In genomic region chr19:4070756-4071155, GRCm38 (mm10) we compare ENCODE assay signal across 27 mouse cellular contexts. TPM values are rescaled to one million over a fixed set of nuclear protein-coding genes. Genes with fewer than 3 reads are reported as not detected.
DNase-seq lines count a peak whose midpoint lies in the region; ATAC-seq and TF ChIP-seq lines count a peak whose summit lies in the region.
"Had no signal": no experiment of that assay in that cellular context is flagged by ENCODE, and none has a peak within 500 bp of the region (broad histone marks: within the 10 kb centered on the region; RNA-seq: fewer than 3 reads in every experiment).

No protein-coding gene starts in this region.

- H3K4me3 ChIP-seq in heart, embryonic 10.5 days: no peak overlapping the region
- H3K4me3 ChIP-seq in liver, embryonic 16.5 days (ENCODE audit: low read depth, low read length): no peak overlapping the region
- H3K4me3 ChIP-seq in cerebellum, adult 2 months (replicated peaks; ENCODE audit: insufficient read depth, low read depth, low read length): no peak overlapping the region
- H3K4me3 ChIP-seq: forebrain, embryonic 15.5 days; heart, embryonic 13.5 days; hindbrain, embryonic 13.5 days; kidney, embryonic 15.5 days; left cerebral cortex, adult 2 months; limb, embryonic 15.5 days; myocyte; neural tube, embryonic 13.5 days had no signal

- no peak overlapping the region for H3K9ac ChIP-seq in liver, embryonic 16.5 days (ENCODE audit: low read depth, low read length)
- H3K9ac ChIP-seq: forebrain, embryonic 15.5 days; heart, embryonic 13.5 days; hindbrain, embryonic 13.5 days; kidney, embryonic 15.5 days; limb, embryonic 15.5 days; neural tube, embryonic 13.5 days had no signal

- WGBS in heart, embryonic 10.5 days: 76% methylated on average over 8 of the region's 8 CpGs
- 34% methylated on average over 8 of the region's 8 CpGs for WGBS in liver, embryonic 16.5 days (ENCODE audit: insufficient replicate concordance)
- 92% methylated on average over 8 of the region's 8 CpGs for WGBS in cerebellum, adult 2 months

- TF ChIP-seq POLR2A in cerebellum, adult 2 months (IDR thresholded peaks at IDR 0.05; ENCODE audit: borderline replicate concordance, insufficient read depth, low read length): no peak

- intact Hi-C loops in heart, postnatal 14 days (cut with DNase I): no loop called here

- DNase-seq in heart, embryonic 10.5 days (ENCODE audit: low spot score): peak; percentile 64
- no peak for DNase-seq in heart, postnatal 14 days
- DNase-seq in frontal cortex, postnatal 25 days (ENCODE audit: low spot score in 2 of 2): no peak
- DNase-seq in cerebellum, adult 2 months: no peak
- DNase-seq in urinary bladder, postnatal 4 days (ENCODE audit: low spot score in 2 of 2): no peak
- DNase-seq: gastrocnemius, postnatal 14 days; heart, adult 18-20 months; kidney, adult 11 months; layer of hippocampus, adult 9-11 months; left cerebral cortex, postnatal 4 days; midbrain, embryonic 14.5 days; thymus, postnatal 14 days had no signal

- peak; percentile 59 to 91 for ATAC-seq in hematopoietic stem cell, adult 5-6 weeks (replicated peaks in 1 of 2; ENCODE audit: insufficient read depth in 1 of 2, low FRiP score in 2 of 2, low TSS enrichment in 1 of 2, low read depth in 1 of 2, poor library complexity in 2 of 2, severe bottlenecking in 2 of 2)
- peak; percentile 25; the same call in 1 of the 2 replicates for ATAC-seq in liver, embryonic 16.5 days (ENCODE audit: low read depth)
- ATAC-seq: forebrain, embryonic 15.5 days; lung, postnatal 0 days had no signal

- no peaks in the 10 kb centered on the region for H3K9me3 ChIP-seq in heart, embryonic 10.5 days
- no peaks in the 10 kb centered on the region for H3K9me3 ChIP-seq in liver, embryonic 16.5 days (replicated peaks; ENCODE audit: control insufficient read depth, low read length)
- H3K9me3 ChIP-seq: forebrain, embryonic 15.5 days; heart, embryonic 13.5 days; hindbrain, embryonic 13.5 days; kidney, embryonic 15.5 days; limb, embryonic 15.5 days; neural tube, embryonic 13.5 days had no signal

- no peak overlapping the region for H3K27ac ChIP-seq in heart, embryonic 10.5 days
- peak overlapping the region; percentile 59 for H3K27ac ChIP-seq in liver, embryonic 16.5 days (ENCODE audit: low read length)
- H3K27ac ChIP-seq in cerebellum, adult 2 months (ENCODE audit: insufficient read depth, low read length): no peak overlapping the region
- H3K27ac ChIP-seq: forebrain, embryonic 15.5 days; heart, embryonic 13.5 days; hindbrain, embryonic 13.5 days; kidney, embryonic 15.5 days; left cerebral cortex, adult 2 months; limb, embryonic 15.5 days; neural tube, embryonic 13.5 days had no signal

- no peaks in the 10 kb centered on the region for H3K4me1 ChIP-seq in heart, embryonic 10.5 days
- H3K4me1 ChIP-seq in liver, embryonic 16.5 days (ENCODE audit: control insufficient read depth, low read depth, low read length): peaks cover 6% of the 10 kb centered on the region
- peaks cover 11% of the 10 kb centered on the region for H3K4me1 ChIP-seq in cerebellum, adult 2 months (ENCODE audit: control insufficient read depth, insufficient read depth, low read length)
- H3K4me1 ChIP-seq: forebrain, embryonic 15.5 days; heart, embryonic 13.5 days; hindbrain, embryonic 13.5 days; limb, embryonic 15.5 days; neural tube, embryonic 13.5 days had no signal

- no peak overlapping the region for H3K4me2 ChIP-seq in liver, embryonic 16.5 days (ENCODE audit: low read depth, low read length)
- H3K4me2 ChIP-seq: forebrain, embryonic 15.5 days; heart, embryonic 13.5 days; hindbrain, embryonic 13.5 days; kidney, embryonic 15.5 days; limb, embryonic 15.5 days; neural tube, embryonic 13.5 days had no signal

- no peaks in the 10 kb centered on the region for H3K27me3 ChIP-seq in heart, embryonic 10.5 days (ENCODE audit: insufficient read depth, poor library complexity, severe bottlenecking)
- H3K27me3 ChIP-seq in liver, embryonic 16.5 days (ENCODE audit: control insufficient read depth, insufficient read depth, low read depth, low read length): no peaks in the 10 kb centered on the region
- H3K27me3 ChIP-seq in cerebellum, adult 2 months (ENCODE audit: control insufficient read depth, insufficient read depth, low read length): no peaks in the 10 kb centered on the region
- H3K27me3 ChIP-seq: forebrain, embryonic 15.5 days; heart, embryonic 13.5 days; hindbrain, embryonic 13.5 days; kidney, embryonic 15.5 days; limb, embryonic 15.5 days; neural tube, embryonic 13.5 days had no signal

- TF ChIP-seq CTCF in cerebellum, adult 2 months (IDR thresholded peaks at IDR 0.05; ENCODE audit: borderline replicate concordance, insufficient read depth, low read depth, low read length): no peak

- H3K36me3 ChIP-seq in heart, embryonic 10.5 days: no peaks in the 10 kb centered on the region
- H3K36me3 ChIP-seq in liver, embryonic 16.5 days (ENCODE audit: control insufficient read depth, insufficient read depth): no peaks in the 10 kb centered on the region
- H3K36me3 ChIP-seq: forebrain, embryonic 15.5 days; heart, embryonic 13.5 days; hindbrain, embryonic 13.5 days; kidney, embryonic 15.5 days; limb, embryonic 15.5 days; neural tube, embryonic 13.5 days had no signal

RNA-seq across cellular contexts. Expression of gene Cabp2, which starts 10.6 kb away (rescaled TPM):
- polyA plus RNA-seq in heart, embryonic 10.5 days (2016; fragmentation: Nextera tagmentation; extraction: Ambion mirVana): not detected in 2 replicates
- total RNA-seq in heart, postnatal 14 days (2021): not detected
- total RNA-seq in hematopoietic stem cell, adult 5-6 weeks (2017): not detected in 2 replicates
- 0.25 and 0.32 TPM in 2 replicates for polyA plus RNA-seq in liver, embryonic 16.5 days (2015; fragmentation: Nextera tagmentation; extraction: Ambion mirVana)
- polyA plus RNA-seq in cerebellum, adult 2 months (2012; rRNA removed): 5.5 and 8.0 TPM in 2 replicates
- total RNA-seq: ES-E14; gastrocnemius, postnatal 14 days; heart, adult 18-20 months; heart, postnatal 25 days; left cerebral cortex, adult 2 months; left cerebral cortex, postnatal 4 days had no signal
- polyA plus RNA-seq: embryonic facial prominence, embryonic 14.5 days; forebrain, embryonic 15.5 days; heart, embryonic 13.5 days; hindbrain, embryonic 13.5 days; limb, embryonic 15.5 days; lung, postnatal 0 days; midbrain, embryonic 14.5 days; myocyte; neural tube, embryonic 13.5 days; testis, adult 2 months had no signal

RNA-seq across cellular contexts. Expression of gene Gstp3, which starts 11.4 kb away (rescaled TPM):
- 0.37 TPM in 1 of 2 replicates, not detected in the other for polyA plus RNA-seq in heart, embryonic 10.5 days (2016; fragmentation: Nextera tagmentation; extraction: Ambion mirVana)
- not detected for total RNA-seq in heart, postnatal 14 days (2021)
- total RNA-seq in hematopoietic stem cell, adult 5-6 weeks (2017): 1.4 and 13.2 TPM in 2 replicates
- 95.4 and 105 TPM in 2 replicates for polyA plus RNA-seq in liver, embryonic 16.5 days (2015; fragmentation: Nextera tagmentation; extraction: Ambion mirVana)
- polyA plus RNA-seq in cerebellum, adult 2 months (2012; rRNA removed): not detected in 2 replicates
- total RNA-seq: gastrocnemius, postnatal 14 days; heart, adult 18-20 months; heart, postnatal 25 days; left cerebral cortex, adult 2 months; left cerebral cortex, postnatal 4 days had no signal
- polyA plus RNA-seq: forebrain, embryonic 15.5 days; hindbrain, embryonic 13.5 days; midbrain, embryonic 14.5 days; neural tube, embryonic 13.5 days; testis, adult 2 months had no signal

RNA-seq across cellular contexts. Expression of gene Gstp2, which starts 24.9 kb away (rescaled TPM):
- polyA plus RNA-seq in heart, embryonic 10.5 days (2016; fragmentation: Nextera tagmentation; extraction: Ambion mirVana): 2.9 TPM in 2 replicates
- 10 to 100 TPM; 80.8 to 90.7 TPM for total RNA-seq in heart, postnatal 14 days (2021)
- total RNA-seq in hematopoietic stem cell, adult 5-6 weeks (2017): not detected in 2 replicates
- polyA plus RNA-seq in liver, embryonic 16.5 days (2015; fragmentation: Nextera tagmentation; extraction: Ambion mirVana): 6.1 and 17.4 TPM in 2 replicates
- 8.0 and 10.0 TPM in 2 replicates for polyA plus RNA-seq in cerebellum, adult 2 months (2012; rRNA removed)

RNA-seq across cellular contexts. Expression of gene Cdk2ap2, which starts 26.2 kb away (rescaled TPM):
- 67.9 and 86.0 TPM in 2 replicates for polyA plus RNA-seq in heart, embryonic 10.5 days (2016; fragmentation: Nextera tagmentation; extraction: Ambion mirVana)
- total RNA-seq in heart, postnatal 14 days (2021): 10 to 100 TPM; 24.2 to 27.5 TPM
- 13.3 and 18.8 TPM in 2 replicates for total RNA-seq in hematopoietic stem cell, adult 5-6 weeks (2017)
- 112 and 117 TPM in 2 replicates for polyA plus RNA-seq in liver, embryonic 16.5 days (2015; fragmentation: Nextera tagmentation; extraction: Ambion mirVana)
- 88.7 and 97.0 TPM in 2 replicates for polyA plus RNA-seq in cerebellum, adult 2 months (2012; rRNA removed)

RNA-seq across cellular contexts. Expression of gene Pitpnm1, which starts 29.0 kb away (rescaled TPM):
- polyA plus RNA-seq in heart, embryonic 10.5 days (2016; fragmentation: Nextera tagmentation; extraction: Ambion mirVana): 14.3 and 21.2 TPM in 2 replicates
- total RNA-seq in heart, postnatal 14 days (2021): 10 to 100 TPM; 25.0 to 26.4 TPM
- 20.0 and 22.4 TPM in 2 replicates for total RNA-seq in hematopoietic stem cell, adult 5-6 weeks (2017)
- 6.6 and 7.3 TPM in 2 replicates for polyA plus RNA-seq in liver, embryonic 16.5 days (2015; fragmentation: Nextera tagmentation; extraction: Ambion mirVana)
- 568 and 602 TPM in 2 replicates for polyA plus RNA-seq in cerebellum, adult 2 months (2012; rRNA removed)

Comparison
In these comparisons a context has a peak if more than half of its experiments do, and no peak if none do; other contexts are left out.
1. RNA of gene Gstp3, which starts 11.4 kb away (polyA plus RNA-seq): 95.4 to 105 TPM in liver, embryonic 16.5 days; 0.37 TPM in heart, embryonic 10.5 days and not detected in cerebellum, adult 2 months; every median in the first group is over 10 times any median in the second.